Mouse (Mus musculus) activated CD4-positive, CD25-positive, alpha-beta regulatory T cell, adult 9 weeks (primary cell): ENCODE results near the gene Gm6370. TPM values are rescaled to one million over a fixed set of nuclear protein-coding genes. Genes with fewer than 3 reads are reported as not detected.

Experiments
- polyA plus RNA-seq: library from polyadenylated mRNA; unstranded; fragments of 100-300 nt; shearing (Covaris generic); gene quantifications from one replicate; pipeline ENCODE4 v1.2.1, GENCODE M21; 2017

The Gm6370 gene
- polyA plus RNA-seq = not detected

GRCm38 (mm10) chr5:146491063-146491462 lies at the start of gene Gm6370:
TSS of gene Gm6370 (plus strand) at chr5:146491363.

GRCm38 (mm10) chr5:146481665-146482064 lies 9.5 kb upstream of the Gm6370 start, which contains the start of gene Gm6408:
TSS of gene Gm6408 (plus strand) at chr5:146481965.

GRCm38 (mm10) chr5:146502099-146502498 lies 10.9 kb downstream of the Gm6370 start, which contains the start of gene 4930449I24Rik:
TSS of gene 4930449I24Rik (plus strand) at chr5:146502399.

GRCm38 (mm10) chr5:146513823-146514222 lies 22.7 kb downstream of the Gm6370 start, which contains the start of gene Gm3402:
TSS of gene Gm3402 (plus strand) at chr5:146514123.

GRCm38 (mm10) chr5:146525501-146525900 lies 34.3 kb downstream of the Gm6370 start, which contains the start of gene Gm3404:
TSS of gene Gm3404 (plus strand) at chr5:146525801.

GRCm38 (mm10) chr5:146537347-146537746 lies 46.2 kb downstream of the Gm6370 start, which contains the start of gene Gm3409:
TSS of gene Gm3409 (plus strand) at chr5:146537647.

Other genes with a start within 250 kb of the Gm6370 start
- gene Wasf3, start 106.4 kb upstream of the Gm6370 start, polyA plus RNA-seq = not detected
- gene Gm6408, start 9.4 kb upstream of the Gm6370 start, polyA plus RNA-seq = not detected
- not detected for gene 4930449I24Rik, start 11.0 kb downstream of the Gm6370 start, polyA plus RNA-seq
- not detected for gene Gm3402, start 22.8 kb downstream of the Gm6370 start, polyA plus RNA-seq
- not detected for gene Gm3404, start 34.4 kb downstream of the Gm6370 start, polyA plus RNA-seq
- gene Gm3409, start 46.3 kb downstream of the Gm6370 start, polyA plus RNA-seq = not detected
- not detected for gene Gm3415, start 64.8 kb downstream of the Gm6370 start, polyA plus RNA-seq
- not detected for gene Gpr12, start 93.9 kb downstream of the Gm6370 start, polyA plus RNA-seq